Mouse (Mus musculus): ENCODE measurements around the gene Gm17482. TPM values are rescaled to one million over a fixed set of nuclear protein-coding genes. Genes with fewer than 3 reads are reported as not detected.

Gm17482 gene
- polyA plus RNA-seq, 1 experiment from 2014 or later, result not detected

- Histone ChIP-seq H3K9me3 (ENCODE audit: control insufficient read depth, low read length) (no peaks in the 10 kb centered on the region), H3K9ac (ENCODE audit: low read length) (no peak overlapping the region), H3K4me1 (replicated peaks; ENCODE audit: control insufficient read depth, insufficient read depth, low read length) (no peaks in the 10 kb centered on the region), H3K27me3 (replicated peaks; ENCODE audit: control insufficient read depth, insufficient read depth, low read length) (no peaks in the 10 kb centered on the region), H3K27ac (ENCODE audit: low read depth) (no peak overlapping the region), H3K4me2 (ENCODE audit: low read length) (no peak overlapping the region), H3K4me3 (ENCODE audit: low read depth, low read length) (no peak overlapping the region), H3K36me3 (ENCODE audit: control insufficient read depth, insufficient read depth, low read length) (no peaks in the 10 kb centered on the region)
- DNase-seq (ENCODE audit: low spot score), result no peak
- 74% methylated on average over 3 of the region's 3 CpGs for WGBS
- no peak for ATAC-seq (replicated peaks; ENCODE audit: low FRiP score, low TSS enrichment, low read depth)
These were observed 33.4 kb downstream of the Gm17482 start for GRCm38 (mm10) chr6:115260507-115260906.

DNA sequence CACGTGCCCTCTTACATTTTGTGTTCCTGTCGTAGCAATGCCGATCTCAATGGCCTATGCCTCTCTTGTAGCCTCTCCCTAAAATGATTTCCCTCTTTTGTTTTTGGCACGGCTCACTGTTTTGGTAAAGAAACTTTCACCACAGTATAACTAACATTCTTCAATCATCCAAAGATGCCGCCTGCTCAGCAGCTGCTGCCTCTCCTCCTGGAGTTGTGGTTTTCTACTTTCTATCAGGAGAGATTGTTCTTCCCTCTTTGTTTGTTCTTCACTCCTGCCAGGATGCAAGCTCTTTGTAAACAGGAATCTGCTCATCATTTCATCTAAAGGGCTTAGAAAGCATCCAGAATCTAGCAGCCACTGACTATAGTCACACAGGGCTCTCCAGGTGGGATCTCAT, 39.6 kb downstream of the Gm17482 start:
- ATAC-seq (replicated peaks; ENCODE audit: low FRiP score, low TSS enrichment, low read depth), result no peak
- H3K36me3 ChIP-seq (ENCODE audit: control insufficient read depth, insufficient read depth, low read length), result no peaks in the 10 kb centered on the region
- H3K9me3 ChIP-seq (ENCODE audit: control insufficient read depth, low read length), result no peaks in the 10 kb centered on the region
- H3K27ac ChIP-seq (ENCODE audit: low read depth), result no peak overlapping the region
- no peak overlapping the region for H3K4me3 ChIP-seq (ENCODE audit: low read depth, low read length)
- H3K9ac ChIP-seq (ENCODE audit: low read length), result no peak overlapping the region
- 84% methylated on average over 5 of the region's 5 CpGs for WGBS
- 0 out of 2 replicates have a peak, but pooled peaks cover 5% of the 10 kb centered on the region for H3K4me1 ChIP-seq (replicated peaks; ENCODE audit: control insufficient read depth, insufficient read depth, low read length)
- no peaks in the 10 kb centered on the region for H3K27me3 ChIP-seq (replicated peaks; ENCODE audit: control insufficient read depth, insufficient read depth, low read length)
- no peak for DNase-seq (ENCODE audit: low spot score)
- H3K4me2 ChIP-seq (ENCODE audit: low read length), result no peak overlapping the region

DNA sequence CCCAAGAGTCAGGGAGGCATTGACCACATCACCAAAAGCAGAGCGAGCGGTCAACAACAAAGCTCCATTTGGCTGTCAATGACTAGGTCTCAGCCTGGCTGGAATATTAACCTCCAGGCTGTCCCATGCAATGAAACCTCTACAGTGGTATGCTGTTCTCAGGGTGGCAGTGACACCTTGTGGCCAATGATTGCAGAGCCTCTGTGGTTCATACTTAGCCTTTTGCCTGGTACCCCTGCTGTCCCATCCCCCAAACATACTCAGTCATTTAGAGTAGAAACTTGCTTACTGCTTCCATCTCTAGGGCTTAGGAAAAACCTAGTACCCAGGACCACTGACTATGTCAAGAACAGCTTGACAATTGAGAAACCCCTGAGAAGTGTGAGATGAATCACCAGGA, 40.8 kb downstream of the Gm17482 start:
- Histone ChIP-seq H3K9me3 (ENCODE audit: control insufficient read depth, low read length) (no peaks in the 10 kb centered on the region), H3K27ac (ENCODE audit: low read depth) (no peak overlapping the region), H3K4me1 (replicated peaks; ENCODE audit: control insufficient read depth, insufficient read depth, low read length) (0 out of 2 replicates have a peak, but pooled peaks cover 8% of the 10 kb centered on the region), H3K27me3 (replicated peaks; ENCODE audit: control insufficient read depth, insufficient read depth, low read length) (no peaks in the 10 kb centered on the region), H3K4me3 (ENCODE audit: low read depth, low read length) (no peak overlapping the region), H3K4me2 (ENCODE audit: low read length) (no peak overlapping the region), H3K36me3 (ENCODE audit: control insufficient read depth, insufficient read depth, low read length) (no peaks in the 10 kb centered on the region), H3K9ac (ENCODE audit: low read length) (no peak overlapping the region)
- WGBS, result 53% methylated on average over 2 of the region's 2 CpGs
- DNase-seq (ENCODE audit: low spot score) (peak; percentile 82), ATAC-seq (replicated peaks; ENCODE audit: low FRiP score, low TSS enrichment, low read depth) (peak; percentile 71; the same call in 1 of the 2 replicates)

GRCm38 (mm10) chr6:115268551-115269385, 41.6 kb downstream of the Gm17482 start:
- Histone ChIP-seq H3K27me3 (replicated peaks; ENCODE audit: control insufficient read depth, insufficient read depth, low read length) (no peaks in the 10 kb centered on the region), H3K9me3 (ENCODE audit: control insufficient read depth, low read length) (no peaks in the 10 kb centered on the region), H3K9ac (ENCODE audit: low read length) (no peak overlapping the region), H3K4me2 (ENCODE audit: low read length) (no peak overlapping the region), H3K27ac (ENCODE audit: low read depth) (no peak overlapping the region), H3K4me1 (replicated peaks; ENCODE audit: control insufficient read depth, insufficient read depth, low read length) (0 out of 2 replicates have a peak, but pooled peaks cover 8% of the 10 kb centered on the region), H3K36me3 (ENCODE audit: control insufficient read depth, insufficient read depth, low read length) (no peaks in the 10 kb centered on the region), H3K4me3 (ENCODE audit: low read depth, low read length) (no peak overlapping the region)
- 89% methylated on average over 10 of the region's 10 CpGs for WGBS
- DNase-seq (ENCODE audit: low spot score) (no peak), ATAC-seq (replicated peaks; ENCODE audit: low FRiP score, low TSS enrichment, low read depth) (no peak)

- no peak overlapping the region for H3K4me2 ChIP-seq (ENCODE audit: low read length)
- H3K27ac ChIP-seq (ENCODE audit: low read depth), result no peak overlapping the region
- DNase-seq (ENCODE audit: low spot score) (no peak), ATAC-seq (replicated peaks; ENCODE audit: low FRiP score, low TSS enrichment, low read depth) (no peak)
- H3K27me3 ChIP-seq (replicated peaks; ENCODE audit: control insufficient read depth, insufficient read depth, low read length), result no peaks in the 10 kb centered on the region
- no peaks in the 10 kb centered on the region for H3K36me3 ChIP-seq (ENCODE audit: control insufficient read depth, insufficient read depth, low read length)
- H3K4me3 ChIP-seq (ENCODE audit: low read depth, low read length), result no peak overlapping the region
- H3K9me3 ChIP-seq (ENCODE audit: control insufficient read depth, low read length), result no peaks in the 10 kb centered on the region
- 0 out of 2 replicates have a peak, but pooled peaks cover 8% of the 10 kb centered on the region for H3K4me1 ChIP-seq (replicated peaks; ENCODE audit: control insufficient read depth, insufficient read depth, low read length)
- no peak overlapping the region for H3K9ac ChIP-seq (ENCODE audit: low read length)
- WGBS, result 76% methylated on average over 5 of the region's 5 CpGs
These were observed 42.4 kb downstream of the Gm17482 start for GRCm38 (mm10) chr6:115269561-115269960.

DNA sequence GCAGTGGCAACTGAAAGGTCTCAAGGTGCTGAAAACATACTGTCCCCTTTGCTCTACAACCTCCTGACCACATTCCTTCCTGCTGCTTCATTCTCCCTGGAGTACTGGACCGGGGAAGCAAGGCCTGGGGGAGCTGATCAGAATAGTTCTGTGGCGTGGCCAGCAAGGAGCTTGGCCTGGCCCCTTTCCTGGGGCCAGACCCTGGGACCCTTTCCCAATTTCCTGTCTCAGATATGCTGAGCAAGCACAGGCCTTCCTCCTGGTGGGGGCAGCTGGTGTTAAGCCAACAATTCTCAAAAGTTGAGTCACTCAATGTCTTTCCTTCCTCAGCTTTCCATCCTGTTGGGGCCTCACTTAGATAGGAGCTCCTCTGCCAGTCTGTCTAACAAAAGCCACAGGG, 42.9 kb downstream of the Gm17482 start:
- DNase-seq (ENCODE audit: low spot score) (no peak), ATAC-seq (replicated peaks; ENCODE audit: low FRiP score, low TSS enrichment, low read depth) (no peak)
- 51% methylated on average over 2 of the region's 2 CpGs for WGBS
- H3K4me3 ChIP-seq (ENCODE audit: low read depth, low read length), result no peak overlapping the region
- H3K9me3 ChIP-seq (ENCODE audit: control insufficient read depth, low read length), result no peaks in the 10 kb centered on the region
- H3K9ac ChIP-seq (ENCODE audit: low read length), result no peak overlapping the region
- 0 out of 2 replicates have a peak, but pooled peaks cover 8% of the 10 kb centered on the region for H3K4me1 ChIP-seq (replicated peaks; ENCODE audit: control insufficient read depth, insufficient read depth, low read length)
- no peaks in the 10 kb centered on the region for H3K27me3 ChIP-seq (replicated peaks; ENCODE audit: control insufficient read depth, insufficient read depth, low read length)
- no peaks in the 10 kb centered on the region for H3K36me3 ChIP-seq (ENCODE audit: control insufficient read depth, insufficient read depth, low read length)
- no peak overlapping the region for H3K4me2 ChIP-seq (ENCODE audit: low read length)
- H3K27ac ChIP-seq (ENCODE audit: low read depth), result no peak overlapping the region

DNA sequence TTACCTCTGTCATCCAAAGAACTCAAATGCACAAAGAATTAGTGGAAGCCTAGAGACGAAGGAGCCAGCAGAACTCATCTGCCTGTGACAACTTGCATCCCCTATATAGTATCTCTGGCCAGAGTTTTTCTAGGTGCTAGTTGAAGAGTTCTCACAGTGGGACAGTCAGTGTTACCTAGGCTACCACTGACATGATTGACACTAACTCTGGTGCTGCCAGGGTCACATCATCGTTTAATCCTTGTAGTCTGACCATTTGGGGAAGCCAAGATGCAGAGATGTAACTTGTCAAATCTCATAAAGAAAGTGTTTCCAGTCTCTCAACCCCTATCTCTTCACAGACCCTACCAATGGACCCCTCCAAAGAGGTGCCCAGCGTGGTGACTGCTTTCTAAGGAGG, 44.2 kb downstream of the Gm17482 start:
- no peak overlapping the region for H3K4me2 ChIP-seq (ENCODE audit: low read length)
- H3K27me3 ChIP-seq (replicated peaks; ENCODE audit: control insufficient read depth, insufficient read depth, low read length), result no peaks in the 10 kb centered on the region
- H3K9ac ChIP-seq (ENCODE audit: low read length), result no peak overlapping the region
- H3K9me3 ChIP-seq (ENCODE audit: control insufficient read depth, low read length), result no peaks in the 10 kb centered on the region
- H3K36me3 ChIP-seq (ENCODE audit: control insufficient read depth, insufficient read depth, low read length), result no peaks in the 10 kb centered on the region
- ATAC-seq (replicated peaks; ENCODE audit: low FRiP score, low TSS enrichment, low read depth) (no peak), DNase-seq (ENCODE audit: low spot score) (no peak)
- H3K4me1 ChIP-seq (replicated peaks; ENCODE audit: control insufficient read depth, insufficient read depth, low read length), result 0 out of 2 replicates have a peak, but pooled peaks cover 8% of the 10 kb centered on the region
- H3K27ac ChIP-seq (ENCODE audit: low read depth), result no peak overlapping the region
- WGBS, result 81% methylated on average over 3 of the region's 3 CpGs
- H3K4me3 ChIP-seq (ENCODE audit: low read depth, low read length), result no peak overlapping the region

DNA sequence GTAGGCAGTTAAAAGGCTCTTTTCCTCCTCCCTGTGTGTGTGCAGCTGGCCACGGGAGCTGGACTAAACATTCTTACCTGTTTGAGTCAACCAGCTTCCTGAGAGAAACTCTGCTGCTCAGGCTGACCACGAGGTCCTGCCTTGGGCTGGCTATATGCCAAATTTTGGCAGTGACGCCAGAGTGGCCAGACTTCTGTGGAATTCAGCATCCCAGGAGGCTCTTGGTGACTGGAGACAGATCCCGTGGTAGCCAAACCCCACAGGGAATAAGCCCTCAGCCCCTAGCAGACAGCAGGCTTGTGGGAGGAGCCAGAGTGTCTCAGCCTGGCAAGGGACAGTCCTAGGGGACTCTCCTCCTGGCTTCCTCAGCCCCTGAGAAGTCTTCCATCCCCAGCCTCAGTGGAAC, 44.7 kb downstream of the Gm17482 start:
- DNase-seq (ENCODE audit: low spot score) (no peak), ATAC-seq (replicated peaks; ENCODE audit: low FRiP score, low TSS enrichment, low read depth) (no peak)
- no peaks in the 10 kb centered on the region for H3K27me3 ChIP-seq (replicated peaks; ENCODE audit: control insufficient read depth, insufficient read depth, low read length)
- H3K4me1 ChIP-seq (replicated peaks; ENCODE audit: control insufficient read depth, insufficient read depth, low read length), result 0 out of 2 replicates have a peak, but pooled peaks cover 8% of the 10 kb centered on the region
- H3K9ac ChIP-seq (ENCODE audit: low read length), result no peak overlapping the region
- no peak overlapping the region for H3K27ac ChIP-seq (ENCODE audit: low read depth)
- WGBS, result 17% methylated on average over 4 of the region's 4 CpGs
- no peaks in the 10 kb centered on the region for H3K36me3 ChIP-seq (ENCODE audit: control insufficient read depth, insufficient read depth, low read length)
- H3K4me2 ChIP-seq (ENCODE audit: low read length), result no peak overlapping the region
- no peaks in the 10 kb centered on the region for H3K9me3 ChIP-seq (ENCODE audit: control insufficient read depth, low read length)
- H3K4me3 ChIP-seq (ENCODE audit: low read depth, low read length), result no peak overlapping the region

DNA sequence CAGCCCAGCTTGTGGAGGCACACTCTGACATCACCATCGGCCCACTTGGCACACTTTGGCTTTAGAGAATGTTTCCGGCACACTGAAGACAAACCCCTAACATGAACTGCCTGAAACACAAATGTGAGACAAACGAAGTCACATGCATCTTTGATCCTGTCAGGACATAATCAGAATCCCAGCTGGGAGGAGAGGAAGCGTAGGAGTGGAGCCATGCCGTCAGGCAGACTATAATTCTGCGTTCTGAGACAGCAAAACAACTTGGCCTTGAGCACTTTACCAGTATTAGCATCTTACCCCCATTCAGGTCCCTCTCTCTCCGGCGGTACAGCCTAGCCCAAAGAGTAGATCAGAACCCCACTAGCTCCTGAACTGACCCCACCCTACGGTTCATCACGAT, 46.2 kb downstream of the Gm17482 start:
- WGBS, result 88% methylated on average over 10 of the region's 10 CpGs
- DNase-seq (ENCODE audit: low spot score) (no peak), ATAC-seq (replicated peaks; ENCODE audit: low FRiP score, low TSS enrichment, low read depth) (no peak)
- Histone ChIP-seq H3K4me2 (ENCODE audit: low read length) (no peak overlapping the region), H3K27ac (ENCODE audit: low read depth) (no peak overlapping the region), H3K9ac (ENCODE audit: low read length) (no peak overlapping the region), H3K9me3 (ENCODE audit: control insufficient read depth, low read length) (no peaks in the 10 kb centered on the region), H3K27me3 (replicated peaks; ENCODE audit: control insufficient read depth, insufficient read depth, low read length) (no peaks in the 10 kb centered on the region), H3K36me3 (ENCODE audit: control insufficient read depth, insufficient read depth, low read length) (no peaks in the 10 kb centered on the region), H3K4me3 (ENCODE audit: low read depth, low read length) (no peak overlapping the region), H3K4me1 (replicated peaks; ENCODE audit: control insufficient read depth, insufficient read depth, low read length) (0 out of 2 replicates have a peak, but pooled peaks cover 8% of the 10 kb centered on the region)

All from intestine, embryonic 14.5 days (tissue).